Mouse (Mus musculus) heart, postnatal 14 days (tissue): ENCODE measurements at regions not wholly inside any gene's neighbourhood (a gene's known extent, or its start where the extent isn't known, plus 50 kb on each side); places are given as distances from the start of the nearest gene placed in this dataset.
"Not testable (repeated sequence)": the region's sequence is repeated elsewhere in the genome, so short reads cannot be mapped to it uniquely, and the experiment has no call there.

Experiments used
- DNase-seq, 2 experiments: peaks; one replicate each; pipeline ENCODE4 v3.0.0; 2021 to 2022
- intact Hi-C: fragments of 180-260 bp; cut with DNase I; formaldehyde crosslinking; loops from one replicate; pipeline ENCODE4 v1.15.1; 2025

DNA sequence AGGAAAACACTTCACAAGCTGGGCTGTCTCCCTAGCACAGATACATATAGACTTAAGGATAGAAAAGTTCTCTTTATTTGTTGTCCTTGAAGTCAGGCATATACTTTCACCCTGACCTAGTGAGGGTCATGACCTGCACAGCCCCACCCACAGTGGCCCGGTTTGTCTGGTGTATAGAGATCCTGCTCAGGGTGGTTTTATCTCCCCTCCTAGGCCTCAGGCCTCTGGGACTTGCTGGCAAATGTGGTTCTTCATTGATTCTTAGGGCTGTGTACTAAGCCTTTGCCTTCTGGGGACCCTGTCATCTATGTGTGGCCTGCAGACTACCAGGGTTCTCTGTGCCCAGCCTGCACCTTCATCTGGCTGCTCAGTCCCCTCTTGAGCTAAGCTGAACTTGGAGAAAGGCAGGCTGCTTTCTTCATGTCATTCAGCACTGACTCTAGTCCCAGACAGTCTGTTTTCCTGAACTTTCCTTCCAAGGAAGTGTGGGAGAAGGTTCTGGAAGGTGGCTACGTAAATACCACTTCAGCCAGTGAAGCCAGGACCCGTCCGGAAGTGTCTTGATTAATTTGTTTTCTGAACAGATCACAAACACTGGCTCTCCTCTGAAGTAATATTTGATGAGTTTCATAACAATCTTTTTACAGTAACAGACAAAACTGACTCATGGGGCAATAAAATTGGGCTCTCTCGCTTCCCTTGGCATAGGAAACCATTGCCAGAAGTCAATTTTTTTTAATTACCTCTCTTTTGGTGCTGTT is 135.0 kb upstream of the Dapk1 start:
- intact Hi-C loops = loop anchor here (1.0 to 10.0 kb wide), 2 partner anchors 512 to 577 kb away; no protein-coding TSS in a partner anchor
- no peak for DNase-seq

DNA sequence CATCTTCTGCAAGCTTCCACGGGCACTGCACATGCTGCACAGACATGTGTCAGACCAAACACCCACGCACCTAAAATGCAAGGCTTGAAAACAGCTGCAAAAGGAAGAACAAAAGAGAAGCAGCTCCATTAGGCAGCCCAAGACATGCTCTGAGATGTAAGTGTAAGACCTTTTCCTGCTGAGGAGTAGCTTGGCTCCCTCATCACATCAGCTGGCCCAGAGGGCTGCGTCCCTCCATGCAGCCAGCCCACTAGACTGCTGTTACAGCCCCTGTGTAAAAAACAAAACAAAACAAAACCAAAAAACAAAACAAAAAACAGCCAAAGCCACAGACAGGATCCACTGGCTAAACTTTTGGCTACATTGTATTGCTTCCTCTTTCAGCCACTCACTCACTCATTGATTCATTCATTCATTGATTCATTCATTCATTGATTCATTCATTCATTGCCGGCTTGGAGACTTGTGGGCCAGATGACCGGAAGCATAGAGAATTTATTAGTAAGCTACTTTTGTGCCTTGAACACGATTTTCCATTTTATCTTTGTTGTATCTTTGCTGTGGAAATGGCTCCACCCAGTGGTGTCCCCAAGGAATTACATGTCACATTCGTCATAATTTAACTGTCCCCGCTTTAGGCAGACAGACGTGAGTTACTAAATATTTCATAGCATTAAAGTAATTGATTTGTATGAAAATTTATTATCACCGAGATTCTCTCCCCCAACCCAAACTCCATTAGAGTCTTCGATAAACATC is 133.7 kb upstream of the Dapk1 start:
- DNase-seq = peak; percentile 76 to 78
- intact Hi-C loops = loop anchor here (1.0 to 10.0 kb wide), 5 partner anchors 291 to 625 kb away; partner anchors contain the start of gene Gas1

DNA sequence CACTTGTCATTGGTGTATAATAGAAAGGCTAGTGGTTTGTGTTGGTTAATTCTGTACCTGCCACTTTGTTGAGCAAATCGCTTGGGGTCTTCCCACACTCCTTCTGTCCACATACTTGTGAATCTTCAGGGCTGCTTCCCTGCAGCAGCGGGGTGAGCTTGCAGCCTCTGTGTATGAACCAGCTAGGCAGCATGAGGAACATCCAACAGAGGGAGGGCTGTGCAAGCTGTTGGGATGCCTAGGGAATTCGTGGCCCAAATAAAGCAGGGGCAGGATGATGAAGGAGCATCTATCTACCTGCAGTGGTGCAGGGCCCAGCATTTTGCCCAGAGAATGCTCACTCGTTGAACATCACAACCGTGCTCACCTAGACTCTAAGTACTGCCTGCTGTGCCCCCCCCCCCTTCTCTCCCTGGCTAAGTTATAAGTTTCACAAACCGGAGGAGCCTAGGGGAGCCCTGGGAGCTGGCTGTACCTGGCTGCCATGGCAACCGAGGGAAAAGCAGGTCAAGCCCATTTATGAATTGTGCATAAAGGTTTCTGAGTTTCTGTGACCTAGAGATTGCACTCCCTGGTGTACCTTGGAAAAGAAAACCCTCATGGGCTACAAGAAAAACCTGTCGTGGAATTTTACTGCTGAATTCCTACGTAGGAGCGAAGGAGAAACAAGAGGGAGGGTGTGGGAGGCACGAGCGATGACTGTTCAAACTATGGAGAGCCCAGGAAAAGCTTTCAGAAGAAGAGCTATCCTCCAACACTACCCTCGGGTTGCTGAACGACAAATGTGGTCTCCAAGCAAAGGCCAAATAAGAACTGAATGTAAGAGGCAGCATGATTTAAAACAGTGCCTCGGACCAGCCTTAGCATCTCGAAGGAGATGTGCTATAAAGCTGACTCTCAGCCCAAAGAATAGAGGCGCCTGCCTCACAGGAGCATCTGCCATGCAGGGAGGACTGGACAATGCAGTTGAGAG is 131.0 kb upstream of the Dapk1 start:
- DNase-seq = no peak
- intact Hi-C loops = no loop called here

DNA sequence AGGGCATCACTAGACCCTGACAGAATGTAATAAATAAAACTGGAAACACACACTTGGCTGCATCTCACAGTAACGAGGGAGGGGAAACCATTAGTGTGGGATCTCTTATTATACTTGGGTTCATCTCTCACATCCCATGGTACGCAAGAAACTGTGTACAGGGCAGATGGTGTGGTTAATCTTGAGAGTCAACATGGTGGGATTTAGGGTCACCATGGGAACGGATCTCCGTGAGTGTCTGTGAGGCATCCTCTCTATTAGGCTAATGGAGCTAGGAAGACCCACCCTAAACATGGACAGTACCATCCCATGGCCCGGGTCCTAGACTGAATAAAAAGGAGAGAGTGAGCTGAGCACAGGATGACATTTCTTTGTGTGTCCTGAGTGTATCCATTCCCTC is 130.1 kb upstream of the Dapk1 start:
- DNase-seq = no peak
- intact Hi-C loops = no loop called here

DNA sequence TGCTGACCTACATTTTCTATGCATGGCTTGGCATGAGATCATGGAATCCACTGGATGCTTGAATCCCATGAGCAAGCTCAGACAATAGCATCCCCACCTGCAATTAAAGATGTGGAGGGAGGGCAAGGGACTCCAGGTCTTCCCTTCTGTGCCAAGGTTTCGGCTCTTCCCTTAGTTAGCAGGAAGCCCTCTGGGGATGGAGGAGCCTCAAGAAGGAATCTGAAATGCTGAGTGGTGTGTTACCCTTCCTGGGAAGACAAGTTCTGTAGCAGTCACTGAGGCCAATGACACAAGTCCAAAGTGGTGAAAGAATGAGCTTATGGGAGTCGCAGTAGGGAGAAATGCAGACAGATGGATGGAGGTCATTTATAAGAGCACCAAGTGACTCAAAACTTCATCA is 125.4 kb upstream of the Dapk1 start:
- intact Hi-C loops = no loop called here
- DNase-seq = no peak

DNA sequence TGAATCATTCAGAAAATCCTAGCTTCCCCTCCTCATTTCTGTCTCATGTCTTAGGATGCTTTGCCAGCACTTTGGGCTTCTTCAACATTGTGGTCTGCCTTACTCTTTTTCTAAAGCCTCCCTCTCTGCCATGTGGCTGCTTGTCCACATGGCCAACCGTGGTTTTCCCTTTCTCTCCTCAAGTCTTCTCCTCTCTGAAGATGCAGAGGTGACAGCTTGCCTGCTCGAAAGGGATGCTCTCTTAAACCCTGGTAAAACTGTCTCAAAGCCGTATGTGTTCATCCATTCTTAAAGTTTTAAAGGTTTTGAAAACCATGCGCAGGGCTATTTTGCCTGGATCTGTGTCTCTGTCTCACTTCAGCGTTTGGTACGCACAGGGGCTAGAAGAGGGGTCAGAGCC is 123.4 kb upstream of the Dapk1 start:
- no peak for DNase-seq
- intact Hi-C loops = no loop called here

DNA sequence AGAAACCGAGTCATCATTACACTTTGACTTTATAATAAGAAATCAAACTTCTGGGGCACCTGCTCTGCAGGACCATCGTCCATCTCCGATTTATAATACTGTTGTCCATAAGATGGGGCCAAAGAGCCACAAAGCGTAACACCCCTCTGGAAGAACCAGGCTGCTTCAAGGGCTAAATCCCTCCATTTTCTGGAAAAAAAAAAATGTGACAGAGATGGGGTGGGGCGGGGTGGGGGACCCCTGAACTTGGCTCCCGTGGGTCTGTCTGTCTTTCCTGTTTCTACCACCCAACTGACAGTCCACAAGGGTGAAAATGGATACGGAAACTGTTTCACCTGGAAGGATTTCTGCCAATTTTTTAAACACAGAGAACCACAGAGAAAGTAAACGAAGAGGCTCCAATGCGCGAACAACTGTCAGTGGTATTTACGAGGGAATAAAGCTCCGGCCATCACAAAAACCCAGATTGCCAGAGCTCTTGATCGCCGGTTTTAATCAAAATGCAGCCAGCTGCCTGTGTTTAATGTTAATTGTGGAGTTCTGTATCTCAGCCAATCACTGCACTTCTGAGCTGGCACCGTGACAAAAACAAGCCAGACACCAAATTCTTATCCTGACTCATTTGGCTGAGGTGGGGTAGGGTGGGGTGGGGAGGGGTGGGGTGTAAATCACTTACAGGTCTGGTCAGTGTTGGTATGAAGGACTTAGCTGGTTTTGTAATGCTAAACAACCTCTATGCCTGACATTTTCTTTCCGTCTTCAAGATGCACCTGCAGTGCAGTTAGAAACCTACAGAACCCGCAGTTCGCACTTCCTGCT is 122.5 kb upstream of the Dapk1 start:
- intact Hi-C loops = loop anchor here (1.0 kb wide), 3 partner anchors 121 to 265 kb away; no protein-coding TSS in a partner anchor
- peak; percentile 31 to 63 for DNase-seq

DNA sequence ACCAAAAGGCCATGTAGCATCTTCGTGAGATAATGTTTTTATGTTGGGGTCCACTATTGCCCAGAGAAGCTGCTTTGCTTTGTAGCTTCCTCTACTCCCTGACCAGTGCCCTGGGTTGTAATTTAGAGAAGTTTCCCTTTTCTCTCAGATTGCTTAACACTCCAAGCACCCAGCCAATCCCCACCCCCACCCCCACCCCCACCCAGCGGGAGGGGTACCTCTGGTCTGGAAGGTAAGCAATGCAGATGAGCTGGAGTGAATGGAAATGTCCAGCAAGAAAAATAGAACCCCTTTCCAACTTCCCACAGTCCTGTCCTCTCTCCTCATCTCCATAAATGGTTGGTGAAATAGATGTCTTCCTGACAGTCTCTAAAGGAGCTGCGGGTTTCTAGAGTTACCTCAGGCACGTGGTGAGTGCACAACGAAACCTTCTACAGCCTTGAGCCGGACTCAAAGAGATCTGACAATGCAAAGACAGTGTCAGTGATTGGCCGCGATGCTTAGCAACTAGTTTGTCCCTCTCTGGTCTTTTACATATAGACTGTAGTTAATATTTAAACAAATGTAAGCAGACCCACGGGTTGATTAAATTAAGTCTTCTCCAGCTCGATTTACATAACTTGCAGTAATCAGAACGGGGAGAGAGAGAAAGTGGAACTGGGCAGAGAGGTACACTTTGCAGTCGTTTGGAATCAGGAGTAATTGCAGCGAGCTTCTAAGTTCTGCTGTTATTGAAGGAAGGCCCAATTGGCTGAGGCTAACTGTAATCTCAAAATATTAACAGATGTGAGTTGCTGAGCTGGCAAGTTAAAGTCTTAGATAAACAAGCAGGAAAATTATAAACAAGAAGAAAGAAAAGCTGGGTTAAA is 121.7 kb upstream of the Dapk1 start:
- DNase-seq = no peak
- intact Hi-C loops = loop anchor here (1.0 kb wide), 3 partner anchors 120 to 264 kb away; no protein-coding TSS in a partner anchor

GRCm38 (mm10) chr13:60480731-60481431 is 120.9 kb upstream of the Dapk1 start:
- no peak for DNase-seq
- intact Hi-C loops = no loop called here

GRCm38 (mm10) chr13:60481451-60481850 is 120.3 kb upstream of the Dapk1 start:
- intact Hi-C loops, DNase-seq: not testable (repeated sequence)

GRCm38 (mm10) chr13:60481946-60482345 is 119.8 kb upstream of the Dapk1 start:
- no peak for DNase-seq
- intact Hi-C loops = no loop called here

DNA sequence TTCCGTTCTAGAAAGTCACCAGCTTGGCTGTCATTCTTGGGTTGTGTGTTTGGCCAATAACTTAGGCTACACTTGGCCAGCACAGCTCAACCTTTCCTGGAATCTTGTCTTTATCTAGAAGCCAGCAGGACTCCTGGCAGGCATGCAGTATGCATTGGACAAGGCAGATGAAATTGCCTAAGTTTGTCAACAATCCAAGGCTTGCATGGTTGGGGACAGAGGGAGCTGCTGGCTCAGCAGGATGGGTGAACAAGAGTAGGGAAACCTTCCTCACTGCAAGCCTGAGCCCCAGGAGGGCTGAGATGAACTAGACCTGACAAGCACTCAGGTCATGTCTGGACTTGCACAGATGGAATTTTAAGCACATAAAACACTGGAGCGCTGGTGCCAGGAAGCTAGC is 115.6 kb upstream of the Dapk1 start:
- DNase-seq = peak; percentile 66 to 73
- intact Hi-C loops = loop anchor here (5.0 kb wide), 1 partner anchor 36 kb away; no protein-coding TSS in a partner anchor

DNA sequence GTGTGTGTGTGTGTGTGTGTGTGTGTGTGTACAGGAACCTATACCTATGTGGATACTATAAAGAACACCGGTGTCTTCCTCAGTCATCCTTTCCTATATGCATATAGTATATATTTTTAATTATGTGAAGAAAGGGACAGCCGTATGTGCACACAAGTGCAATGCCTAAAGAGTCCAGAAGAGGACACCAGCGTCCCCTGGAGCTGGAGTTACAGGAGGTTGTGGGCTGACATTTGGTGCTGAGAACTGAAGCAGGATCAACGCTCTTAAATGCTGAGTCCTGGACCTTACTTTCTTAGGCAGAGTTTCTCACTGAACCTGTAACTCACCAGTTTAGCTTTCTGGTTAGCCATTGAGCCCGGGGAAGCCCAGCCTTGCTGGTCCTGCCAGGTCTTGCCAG is 114.9 kb upstream of the Dapk1 start:
- DNase-seq = no peak
- intact Hi-C loops = loop anchor here (5.0 kb wide), 1 partner anchor 35 kb away; no protein-coding TSS in a partner anchor

DNA sequence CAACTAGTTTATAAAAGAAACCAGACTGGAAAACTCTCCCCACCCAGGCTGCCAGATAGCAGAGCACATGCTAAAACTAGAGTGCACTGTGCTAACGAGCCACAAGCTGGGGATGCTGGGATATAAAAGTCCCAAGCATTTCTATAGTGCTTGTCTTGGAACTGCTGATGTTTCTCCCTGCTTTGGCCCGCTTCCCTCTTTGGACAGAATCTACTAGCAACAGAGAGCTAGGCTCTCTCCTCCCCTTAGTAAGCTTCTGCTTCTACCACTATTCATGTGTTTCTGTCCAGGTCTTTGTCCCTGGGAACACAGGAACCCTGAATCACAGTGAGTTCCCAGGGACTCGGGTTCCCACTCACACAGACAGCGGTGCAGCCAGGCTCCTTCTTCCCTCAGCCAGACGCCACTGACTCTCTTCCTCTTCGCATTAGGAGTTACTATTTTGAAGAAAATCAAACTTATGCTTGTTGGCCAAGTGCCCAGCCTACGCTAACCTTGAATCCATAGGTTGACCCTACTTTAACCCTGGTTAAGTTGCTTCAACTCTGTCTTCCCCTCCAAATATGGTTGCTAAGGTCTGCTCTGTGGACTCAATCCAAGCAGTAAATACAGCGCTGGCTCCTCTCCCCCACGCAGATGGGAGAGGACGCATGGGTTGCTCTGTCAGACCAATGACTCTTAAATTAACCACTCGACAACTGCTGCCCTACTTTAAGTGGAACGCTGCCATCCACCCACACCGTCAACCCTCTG is 113.4 kb upstream of the Dapk1 start:
- intact Hi-C loops = loop anchor here (5.0 kb wide), 1 partner anchor 34 kb away; no protein-coding TSS in a partner anchor
- peak; percentile 25 to 56 for DNase-seq

- no peak for DNase-seq
- intact Hi-C loops = loop anchor here (5.0 kb wide), 1 partner anchor 33 kb away; no protein-coding TSS in a partner anchor
Observed at GRCm38 (mm10) chr13:60488884-60489265, 112.9 kb upstream of the Dapk1 start.

DNA sequence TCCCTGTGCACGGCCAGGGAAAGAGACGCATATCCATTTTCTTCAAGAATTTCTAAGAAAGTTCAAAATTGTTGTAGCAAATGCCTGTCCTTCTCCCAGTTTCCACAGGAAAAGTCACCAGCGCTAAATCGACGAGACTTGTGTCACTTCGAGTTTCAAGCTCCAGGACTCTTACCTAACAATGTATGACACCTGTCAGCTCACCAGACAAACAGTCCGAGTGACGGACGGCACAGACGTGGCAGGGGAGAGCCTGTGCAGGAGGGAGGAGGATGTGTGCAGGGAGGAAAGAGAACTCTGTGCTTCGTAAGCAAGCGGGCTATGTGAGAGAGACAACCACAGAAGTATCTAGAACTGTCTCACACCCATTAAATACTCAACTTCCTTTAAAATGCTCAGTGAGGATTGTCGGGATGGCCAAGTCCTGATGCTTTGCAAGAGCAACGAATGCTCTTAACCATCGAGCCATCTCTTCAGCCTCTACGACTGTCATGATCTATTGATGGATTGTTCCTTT is 109.7 kb upstream of the Dapk1 start:
- no peak for DNase-seq
- intact Hi-C loops = no loop called here

DNA sequence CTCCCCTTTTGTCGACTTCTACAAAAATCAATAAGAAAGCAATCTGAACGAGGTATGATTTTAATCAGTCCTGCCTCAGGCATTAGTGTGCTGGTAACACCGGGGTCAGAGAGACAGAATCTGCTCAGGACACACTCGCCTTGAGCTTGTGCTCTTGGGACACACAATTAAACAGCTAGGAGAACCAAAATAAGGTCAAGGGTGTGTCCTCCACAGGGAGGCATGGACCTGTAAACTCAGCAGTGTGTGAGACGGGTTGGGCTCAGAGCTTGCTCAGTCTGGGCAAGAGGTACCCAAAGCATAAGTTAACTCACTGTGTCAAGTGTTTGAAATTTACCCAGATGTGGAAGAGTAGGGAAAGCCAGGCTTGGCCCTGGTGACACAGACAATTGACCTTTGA is 107.9 kb upstream of the Dapk1 start:
- intact Hi-C loops = no loop called here
- no peak for DNase-seq
